Mouse (Mus musculus): ENCODE results near the gene Gm13279.
"Not testable (repeated sequence)": the region's sequence is repeated elsewhere in the genome, so short reads cannot be mapped to it uniquely, and the experiment has no call there.

DNA sequence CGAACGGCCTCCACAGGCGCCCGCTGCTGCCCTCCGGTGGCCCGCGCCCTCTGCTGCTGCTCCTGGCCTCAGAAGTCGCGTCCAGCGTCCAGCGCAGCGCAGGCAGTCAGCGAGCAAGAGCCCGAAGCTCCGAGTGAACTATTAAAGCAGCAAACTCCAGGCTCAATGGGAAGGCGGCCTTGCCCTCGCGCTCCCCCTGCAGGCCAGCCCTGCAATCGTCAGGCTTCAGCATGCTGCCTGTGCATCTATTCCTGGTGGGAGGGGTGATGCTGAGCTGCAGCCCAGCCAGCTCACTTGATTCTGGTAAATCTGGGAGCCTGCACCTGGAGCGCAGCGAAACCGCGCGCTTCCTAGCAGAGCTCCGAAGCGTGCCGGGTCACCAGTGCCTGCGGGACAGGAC lies 8.8 kb upstream of the Gm13279 start, which contains the start of gene Gm13277:
- TF ChIP-seq EP300 (IDR thresholded peaks at IDR 0.05; ENCODE audit: low read depth), result not testable (repeated sequence)
- peak; percentile 61 for TF ChIP-seq CTCF (IDR thresholded peaks at IDR 0.05; ENCODE audit: low read depth)
